In the genomic region with DNA sequence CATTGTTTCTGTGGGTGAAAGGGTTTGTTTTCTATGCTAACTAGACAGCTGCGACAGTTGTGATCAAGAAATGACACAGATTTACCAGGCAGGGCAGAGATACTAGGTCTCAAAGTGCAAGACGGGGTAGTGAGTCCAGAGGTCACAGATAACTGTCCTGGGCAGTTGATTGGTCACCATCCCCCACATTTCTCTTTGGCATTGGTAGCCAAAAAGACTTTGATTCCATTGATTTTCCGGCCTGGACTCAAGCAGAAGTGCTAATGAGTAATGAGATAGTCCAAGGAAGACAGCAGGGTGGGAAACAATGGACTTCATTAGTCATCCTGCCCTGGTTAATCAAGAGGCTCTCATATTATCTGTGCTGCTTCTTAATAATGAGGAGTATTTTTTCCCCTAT, we compare ENCODE assay signal across 18 mouse cellular contexts. TPM values are rescaled to one million over a fixed set of nuclear protein-coding genes. Genes with fewer than 3 reads are reported as not detected.
DNase-seq lines count a peak whose midpoint lies in the region; ATAC-seq and TF ChIP-seq lines count a peak whose summit lies in the region.
"Had no signal": no experiment of that assay in that cellular context is flagged by ENCODE, and none has a peak within 500 bp of the region (broad histone marks: within the 10 kb centered on the region; RNA-seq: fewer than 3 reads in every experiment).

No protein-coding gene starts in this region.

- no peak overlapping the region for H3K4me2 ChIP-seq in liver, embryonic 13.5 days
- H3K4me2 ChIP-seq in stomach, embryonic 15.5 days, result no peak overlapping the region
- H3K4me2 ChIP-seq: embryonic facial prominence, embryonic 12.5 days; heart, embryonic 11.5 days; midbrain, embryonic 15.5 days had no signal

- no peak for TF ChIP-seq POLR2A in embryonic fibroblast, embryonic 13.5 days (IDR thresholded peaks at IDR 0.05; ENCODE audit: low read depth, low read length)

- no peaks in the 10 kb centered on the region for H3K9me3 ChIP-seq in liver, embryonic 13.5 days (replicated peaks)
- no peaks in the 10 kb centered on the region for H3K9me3 ChIP-seq in stomach, embryonic 15.5 days
- H3K9me3 ChIP-seq: embryonic facial prominence, embryonic 12.5 days; megakaryocyte, embryonic 14.5 days; midbrain, embryonic 15.5 days had no signal

- H3K4me1 ChIP-seq in embryonic fibroblast, embryonic 13.5 days (ENCODE audit: control insufficient read depth, insufficient read depth, low read length), result peaks cover 7% of the 10 kb centered on the region
- H3K4me1 ChIP-seq in liver, embryonic 13.5 days (replicated peaks), result 0 out of 2 replicates have a peak, but pooled peaks cover 2% of the 10 kb centered on the region
- no peaks in the 10 kb centered on the region for H3K4me1 ChIP-seq in stomach, embryonic 15.5 days
- H3K4me1 ChIP-seq: embryonic facial prominence, embryonic 12.5 days; midbrain, embryonic 15.5 days had no signal

- peaks cover 5% of the 10 kb centered on the region; the same call in 1 of the 2 replicates for H3K36me3 ChIP-seq in liver, embryonic 13.5 days
- peaks cover 5% of the 10 kb centered on the region; the same call in 1 of the 2 replicates for H3K36me3 ChIP-seq in stomach, embryonic 15.5 days
- H3K36me3 ChIP-seq: midbrain, embryonic 15.5 days had no signal

- peak; percentile 5 for DNase-seq in kidney, adult 11 months
- DNase-seq in kidney, postnatal 4 days, result no peak
- DNase-seq in liver, embryonic 13.5 days, result no peak
- no peak for DNase-seq in cerebellum, adult 8-10 months
- DNase-seq: cerebellum, adult 11 months; gastrocnemius, postnatal 14 days; lung, postnatal 10 days had no signal

- H3K27ac ChIP-seq in embryonic fibroblast, embryonic 13.5 days (ENCODE audit: insufficient read depth, low read length), result peak overlapping the region; percentile 89
- no peak overlapping the region for H3K27ac ChIP-seq in liver, embryonic 13.5 days
- no peak overlapping the region for H3K27ac ChIP-seq in stomach, embryonic 15.5 days
- H3K27ac ChIP-seq: embryonic facial prominence, embryonic 12.5 days; midbrain, embryonic 15.5 days had no signal

- no peak overlapping the region for H3K4me3 ChIP-seq in embryonic fibroblast, embryonic 13.5 days (ENCODE audit: insufficient read depth, low read length)
- no peak overlapping the region for H3K4me3 ChIP-seq in liver, embryonic 13.5 days (replicated peaks)
- no peak overlapping the region for H3K4me3 ChIP-seq in stomach, embryonic 15.5 days (replicated peaks)
- H3K4me3 ChIP-seq: embryonic facial prominence, embryonic 12.5 days; megakaryocyte, embryonic 14.5 days; midbrain, embryonic 15.5 days had no signal

- no peak overlapping the region for H3K9ac ChIP-seq in liver, embryonic 13.5 days
- no peak overlapping the region for H3K9ac ChIP-seq in stomach, embryonic 15.5 days
- H3K9ac ChIP-seq: embryonic facial prominence, embryonic 12.5 days; midbrain, embryonic 15.5 days had no signal

- peak; percentile 39; the same call in 1 of the 2 replicates for ATAC-seq in liver, embryonic 13.5 days (ENCODE audit: low read depth)
- ATAC-seq in stomach, embryonic 15.5 days (ENCODE audit: insufficient read depth, low FRiP score, low read depth), result peak; percentile 47; the same call in 1 of the 2 replicates
- ATAC-seq in megakaryocyte, adult 5-6 weeks (ENCODE audit: poor library complexity, severe bottlenecking), result no peak
- ATAC-seq: midbrain, embryonic 15.5 days had no signal

- 59% methylated on average over 3 of the region's 3 CpGs for WGBS in liver, embryonic 13.5 days (ENCODE audit: insufficient replicate concordance)
- WGBS in stomach, embryonic 15.5 days, result 70% methylated on average over 3 of the region's 3 CpGs

- TF ChIP-seq CTCF in embryonic fibroblast, embryonic 13.5 days (IDR thresholded peaks at IDR 0.05; ENCODE audit: borderline replicate concordance, insufficient read depth, low read length), result no peak

- H3K27me3 ChIP-seq in liver, embryonic 13.5 days, result no peaks in the 10 kb centered on the region
- no peaks in the 10 kb centered on the region for H3K27me3 ChIP-seq in stomach, embryonic 15.5 days (replicated peaks)
- H3K27me3 ChIP-seq: embryonic facial prominence, embryonic 12.5 days; megakaryocyte, embryonic 14.5 days; midbrain, embryonic 15.5 days had no signal

RNA-seq across cellular contexts. Expression of gene Smlr1, which starts 16.1 kb away (rescaled TPM):
- not detected in 2 replicates for polyA plus RNA-seq in embryonic fibroblast, embryonic 13.5 days (2011; ENCODE audit: insufficient read length, low read depth, missing spikeins)
- 8.3 and 10.1 TPM in 2 replicates for polyA plus RNA-seq in liver, embryonic 13.5 days (2015; fragmentation: Nextera tagmentation; extraction: Ambion mirVana)
- polyA plus RNA-seq in stomach, embryonic 15.5 days (2015; fragmentation: Nextera tagmentation; extraction: Ambion mirVana), result 1.8 and 2.3 TPM in 2 replicates
- not detected in 2 replicates for total RNA-seq in megakaryocyte, adult 5-6 weeks (2015)
- not detected in 2 replicates for total RNA-seq in megakaryocyte, adult 5-6 weeks (2017)
- total RNA-seq: gastrocnemius, postnatal 14 days; layer of hippocampus, postnatal 10 days; left cerebral cortex, postnatal 10 days had no signal
- polyA plus RNA-seq: embryonic facial prominence, embryonic 12.5 days; heart, embryonic 11.5 days; hindbrain, embryonic 11.5 days; midbrain, embryonic 15.5 days; stomach, embryonic 14.5 days had no signal
